Mouse (Mus musculus): ENCODE results near the gene Fam208b.

GRCm38 (mm10) chr13:3538969-3539562 is 71.8 kb downstream of the Fam208b start:
- TF ChIP-seq CTCF (IDR thresholded peaks at IDR 0.05; ENCODE audit: low read depth, low read length) (no peak), POLR2A (IDR thresholded peaks at IDR 0.05; ENCODE audit: extremely low read depth, insufficient read depth, low read length) (no peak)

Measured in liver, adult 2 months (tissue).